Mouse (Mus musculus) hindbrain, embryonic 12.5 days (tissue): ENCODE measurements around the gene Gm32717. TPM values are rescaled to one million over a fixed set of nuclear protein-coding genes. Genes with fewer than 3 reads are reported as not detected.
"Not testable (repeated sequence)": the region's sequence is repeated elsewhere in the genome, so short reads cannot be mapped to it uniquely, and the experiment has no call there.

Source experiments
- ATAC-seq: fragments of 200-750 bp; cut with Nextera tagmentation; 2 replicates; pipeline ENCODE4 v1.8.0; 2017; ENCODE audit warnings: moderate TSS enrichment; ENCODE audit not compliant: low FRiP score
- H3K27ac ChIP-seq: fragments of 300-500 bp; sonication (generic); 2 replicates; pipeline ENCODE4 v1.5.1; 2016; ENCODE audit warnings: mild to moderate bottlenecking
- H3K27me3 ChIP-seq: fragments of 300-500 bp; sonication (generic); 2 replicates; pipeline ENCODE4 v1.6.1; 2016; ENCODE audit warnings: mild to moderate bottlenecking
- H3K36me3 ChIP-seq: fragments of 300-500 bp; sonication (generic); 2 replicates; pipeline ENCODE4 v1.6.1; 2016; ENCODE audit warnings: mild to moderate bottlenecking
- H3K4me1 ChIP-seq: fragments of 300-500 bp; sonication (generic); 2 replicates; pipeline ENCODE4 v1.6.1; 2016
- H3K4me2 ChIP-seq: fragments of 300-500 bp; sonication (generic); replicated peaks from 2 replicates; pipeline ENCODE4 v1.6.1; 2016; ENCODE audit warnings: mild to moderate bottlenecking
- H3K4me3 ChIP-seq: fragments of 300-500 bp; sonication (generic); 2 replicates; pipeline ENCODE4 v1.5.1; 2016; ENCODE audit warnings: mild to moderate bottlenecking
- H3K9ac ChIP-seq: fragments of 300-500 bp; sonication (generic); 2 replicates; pipeline ENCODE4 v1.6.1; 2016; ENCODE audit warnings: mild to moderate bottlenecking, moderate library complexity
- H3K9me3 ChIP-seq: fragments of 300-500 bp; sonication (generic); replicated peaks from 2 replicates; pipeline ENCODE4 v1.6.1; 2016; ENCODE audit warnings: mild to moderate bottlenecking
- WGBS: fragments of 180-500 bp; shearing (Covaris S2); methylation state at CpG from one replicate; pipeline ENCODE4 v1.1.7; 2016; 5-methylcytosine and 5-hydroxymethylcytosine counted together
- polyA plus RNA-seq: library from polyadenylated mRNA; unstranded; fragments of >200 nt; fragmentation: Nextera tagmentation; extraction: Ambion mirVana; gene quantifications from 2 replicates; pipeline ENCODE4 v1.2.1, GENCODE M21; 2016

Gm32717 gene
- polyA plus RNA-seq = 0.10 and 0.21 TPM in 2 replicates

GRCm38 (mm10) chr10:118240680-118241079 lies at the start of gene Gm32717:
Gm32717 (minus strand) TSS chr10:118240780.
- H3K9ac ChIP-seq, ATAC-seq, H3K27me3 ChIP-seq, H3K9me3 ChIP-seq, H3K4me2 ChIP-seq, H3K4me1 ChIP-seq, H3K4me3 ChIP-seq, H3K27ac ChIP-seq, H3K36me3 ChIP-seq: not testable (repeated sequence)
- no CpG with 5 or more reads among the region's 13 CpGs for WGBS

- WGBS = 87% methylated on average over 2 of the region's 5 CpGs
- H3K4me2 ChIP-seq, H3K27me3 ChIP-seq, H3K4me1 ChIP-seq, H3K36me3 ChIP-seq, H3K9me3 ChIP-seq, H3K27ac ChIP-seq, H3K9ac ChIP-seq, ATAC-seq, H3K4me3 ChIP-seq: not testable (repeated sequence)
Observed at GRCm38 (mm10) chr10:118283016-118283415, 42.4 kb upstream of the Gm32717 start.

GRCm38 (mm10) chr10:118282565-118282964 lies 42.0 kb upstream of the Gm32717 start:
- H3K4me1 ChIP-seq, H3K36me3 ChIP-seq, H3K27me3 ChIP-seq, H3K4me2 ChIP-seq, H3K4me3 ChIP-seq, H3K9ac ChIP-seq, ATAC-seq, H3K27ac ChIP-seq, H3K9me3 ChIP-seq: not testable (repeated sequence)
- WGBS = 78% methylated on average over 7 of the region's 7 CpGs

GRCm38 (mm10) chr10:118278069-118278468 lies 37.5 kb upstream of the Gm32717 start:
- not testable (repeated sequence) for H3K27me3 ChIP-seq, ATAC-seq
- no CpG with 5 or more reads among the region's 4 CpGs for WGBS

GRCm38 (mm10) chr10:118271416-118271815 lies 30.8 kb upstream of the Gm32717 start:
- H3K36me3 ChIP-seq, H3K9ac ChIP-seq, H3K4me3 ChIP-seq, ATAC-seq, H3K27ac ChIP-seq, H3K4me2 ChIP-seq, H3K4me1 ChIP-seq, H3K9me3 ChIP-seq, H3K27me3 ChIP-seq: not testable (repeated sequence)
- WGBS = 80% methylated on average over 1 of the region's 2 CpGs

More at GRCm38 (mm10) chr10:118278069-118278468, 37.5 kb upstream of the Gm32717 start:
- H3K27ac ChIP-seq, H3K4me1 ChIP-seq, H3K36me3 ChIP-seq, H3K4me3 ChIP-seq, H3K9ac ChIP-seq, H3K9me3 ChIP-seq, H3K4me2 ChIP-seq: not testable (repeated sequence)

- not testable (repeated sequence) for ATAC-seq, H3K4me1 ChIP-seq, H3K27me3 ChIP-seq, H3K4me3 ChIP-seq, H3K27ac ChIP-seq, H3K36me3 ChIP-seq, H3K9ac ChIP-seq, H3K9me3 ChIP-seq, H3K4me2 ChIP-seq
- WGBS = 33% methylated on average over 1 of the region's 8 CpGs
Observed at GRCm38 (mm10) chr10:118268812-118269211, 28.2 kb upstream of the Gm32717 start.

GRCm38 (mm10) chr10:118258388-118258787 lies 17.8 kb upstream of the Gm32717 start, which contains the start of gene Gm32802:
Gm32802 (plus strand) TSS chr10:118258688.
- not testable (repeated sequence) for H3K27ac ChIP-seq, H3K9me3 ChIP-seq, H3K36me3 ChIP-seq, H3K4me2 ChIP-seq, H3K27me3 ChIP-seq, ATAC-seq, H3K4me3 ChIP-seq, H3K9ac ChIP-seq, H3K4me1 ChIP-seq
- WGBS = no CpG with 5 or more reads among the region's 13 CpGs

GRCm38 (mm10) chr10:118250852-118251295 lies 10.3 kb upstream of the Gm32717 start:
- ATAC-seq = peak; percentile 89
- Histone ChIP-seq H3K4me2 (peak overlapping the region; percentile 19), H3K4me3 (no peak overlapping the region), H3K9me3 (no peaks in the 10 kb centered on the region), H3K4me1 (no peaks in the 10 kb centered on the region), H3K36me3 (no peaks in the 10 kb centered on the region), H3K27me3 (no peaks in the 10 kb centered on the region), H3K27ac (no peak overlapping the region), H3K9ac (no peak overlapping the region)
- 24% methylated on average over 10 of the region's 10 CpGs for WGBS

GRCm38 (mm10) chr10:118249006-118249595 lies 8.5 kb upstream of the Gm32717 start:
- 82% methylated on average over 11 of the region's 11 CpGs for WGBS
- not testable (repeated sequence) for H3K4me2 ChIP-seq, H3K36me3 ChIP-seq, H3K4me3 ChIP-seq, H3K27me3 ChIP-seq, H3K9me3 ChIP-seq, H3K4me1 ChIP-seq, H3K9ac ChIP-seq, ATAC-seq, H3K27ac ChIP-seq

GRCm38 (mm10) chr10:118232607-118233006 lies 8.0 kb downstream of the Gm32717 start:
- not testable (repeated sequence) for H3K9ac ChIP-seq, ATAC-seq, H3K4me1 ChIP-seq, H3K9me3 ChIP-seq, H3K4me2 ChIP-seq, H3K27ac ChIP-seq, H3K4me3 ChIP-seq, H3K36me3 ChIP-seq, H3K27me3 ChIP-seq
- no CpG with 5 or more reads among the region's 5 CpGs for WGBS

- not testable (repeated sequence) for H3K27ac ChIP-seq, H3K9me3 ChIP-seq, H3K4me2 ChIP-seq, H3K27me3 ChIP-seq, H3K4me1 ChIP-seq, ATAC-seq, H3K36me3 ChIP-seq, H3K4me3 ChIP-seq, H3K9ac ChIP-seq
- no CpG with 5 or more reads among the region's 2 CpGs for WGBS
Observed at GRCm38 (mm10) chr10:118227629-118228028, 13.0 kb downstream of the Gm32717 start.

GRCm38 (mm10) chr10:118215719-118216393 lies 24.7 kb downstream of the Gm32717 start:
- H3K4me3 ChIP-seq, H3K36me3 ChIP-seq, H3K27me3 ChIP-seq, H3K4me1 ChIP-seq, H3K9me3 ChIP-seq, H3K9ac ChIP-seq, H3K4me2 ChIP-seq, H3K27ac ChIP-seq, ATAC-seq: not testable (repeated sequence)
- WGBS = 83% methylated on average over 3 of the region's 4 CpGs

- H3K27ac ChIP-seq = no peak within 1 kb of the TSS
- no peak within 1 kb of the TSS for H3K4me2 ChIP-seq
- H3K9ac ChIP-seq = no peak within 1 kb of the TSS
- no peaks in the 10 kb centered on the region for H3K27me3 ChIP-seq
- H3K4me3 ChIP-seq = no peak within 1 kb of the TSS
- no peak for ATAC-seq
- no peaks in the 10 kb centered on the region for H3K36me3 ChIP-seq
- H3K9me3 ChIP-seq = no peaks in the 10 kb centered on the region
- WGBS = 93% methylated on average over 4 of the region's 4 CpGs
- no peaks in the 10 kb centered on the region for H3K4me1 ChIP-seq
Observed at GRCm38 (mm10) chr10:118204642-118205041, 35.9 kb downstream of the Gm32717 start, which contains the start of gene Il22. Il22 (plus strand) TSS chr10:118204942.
